Mouse (Mus musculus): ENCODE measurements around the gene Wwc1. TPM values are rescaled to one million over a fixed set of nuclear protein-coding genes. Genes with fewer than 3 reads are reported as not detected.

The Wwc1 gene
- polyA plus RNA-seq, 1 experiment from 2014 or later: 4.1 TPM

DNA sequence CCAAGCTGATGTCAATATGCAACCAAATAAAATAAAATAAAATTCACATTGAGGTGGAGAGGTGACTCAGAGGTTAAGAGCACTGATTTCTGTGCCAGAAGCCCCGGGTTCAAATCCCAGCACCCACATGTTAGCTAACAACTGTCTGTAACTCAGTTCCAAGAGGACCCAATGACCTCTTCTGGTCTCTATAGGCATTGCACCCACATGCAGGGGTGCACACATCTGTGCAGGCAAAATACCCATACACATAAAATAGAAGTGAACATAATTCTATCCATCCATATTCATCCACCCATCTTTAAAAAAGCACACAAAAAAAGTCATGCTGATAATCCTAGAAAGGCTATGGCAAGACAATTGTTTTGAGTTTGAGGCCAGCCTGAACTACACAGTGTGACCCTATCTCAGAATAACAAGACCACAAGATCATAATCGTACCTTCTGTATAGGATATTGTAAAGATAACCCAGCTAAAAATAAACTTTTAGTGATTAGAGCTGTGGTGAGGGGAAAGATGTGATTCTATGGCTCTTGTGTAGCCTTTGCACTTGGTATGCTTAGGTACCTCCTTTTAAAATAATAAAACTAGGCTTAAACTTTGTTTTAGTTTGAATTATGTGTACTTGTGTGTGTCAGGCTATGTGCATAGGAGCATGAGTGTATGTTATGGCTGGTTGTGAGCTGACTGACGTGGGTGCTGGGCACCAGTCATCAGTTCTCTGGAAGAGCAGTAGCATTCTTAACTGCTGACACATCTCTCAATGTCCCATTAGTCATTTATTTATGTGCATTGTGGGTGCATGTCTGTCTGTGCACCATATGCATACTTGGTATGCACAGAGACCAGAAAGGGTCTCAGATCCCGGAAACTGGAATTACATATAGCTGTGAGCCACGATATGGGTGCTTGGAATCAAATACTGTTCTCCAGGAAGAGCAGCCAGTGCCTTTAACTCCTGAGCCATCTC is 142.9 kb downstream of the Wwc1 start:
- 75% methylated on average over 5 of the region's 5 CpGs for WGBS
- Histone ChIP-seq H3K4me2 (ENCODE audit: low read depth, low read length) (peak overlapping the region; percentile 66), H3K9me3 (ENCODE audit: control insufficient read depth, low read length) (no peaks in the 10 kb centered on the region), H3K27me3 (replicated peaks; ENCODE audit: control insufficient read depth, insufficient read depth, low read length) (no peaks in the 10 kb centered on the region), H3K27ac (replicated peaks; ENCODE audit: low read depth, low read length) (no peak overlapping the region), H3K36me3 (ENCODE audit: control insufficient read depth, insufficient read depth, low read length) (peaks cover 8% of the 10 kb centered on the region; the same call in 1 of the 2 replicates), H3K4me3 (ENCODE audit: low read depth, low read length) (no peak overlapping the region), H3K9ac (ENCODE audit: low read depth, low read length) (peak overlapping the region; percentile 45; the same call in 1 of the 2 replicates), H3K4me1 (ENCODE audit: control insufficient read depth, insufficient read depth, low read length) (peaks cover 6% of the 10 kb centered on the region)
- ATAC-seq (ENCODE audit: low read depth) (no peak), DNase-seq (ENCODE audit: low spot score) (no peak)

DNA sequence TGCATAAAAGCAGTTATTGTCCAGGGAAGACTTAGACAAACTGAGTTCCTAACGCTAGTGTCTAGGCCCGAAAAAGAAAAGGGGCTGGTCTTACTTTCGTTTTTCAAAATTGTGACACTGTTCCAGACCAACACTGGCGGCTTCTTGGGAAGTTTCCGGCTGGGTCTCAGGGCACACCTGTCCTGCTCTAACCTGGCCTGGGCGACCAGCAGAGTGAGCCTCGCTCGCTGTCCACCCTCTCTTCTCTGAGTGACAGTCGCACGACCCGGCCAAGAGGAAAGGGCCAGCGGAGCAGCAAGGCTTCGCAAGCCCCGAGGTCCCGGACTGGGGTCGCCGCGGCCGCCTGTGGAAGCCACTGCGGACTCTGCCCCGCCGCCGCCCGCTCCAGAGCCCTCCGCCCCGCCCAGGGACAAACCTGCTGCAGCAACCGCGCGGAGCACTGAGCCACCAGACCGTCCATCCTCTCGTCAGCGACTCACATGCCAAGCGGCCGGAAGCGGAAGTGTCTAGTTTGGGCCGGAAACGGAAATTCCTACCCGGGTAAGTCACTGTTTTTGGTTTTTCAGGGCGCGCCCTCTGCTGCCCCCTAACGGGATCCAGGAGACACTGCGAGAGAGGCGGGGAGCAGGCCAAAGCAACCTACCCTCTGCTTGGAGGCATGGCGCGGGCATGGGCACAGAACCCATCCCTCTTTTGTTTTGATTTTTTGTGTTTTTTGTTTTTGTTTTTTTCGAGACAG is 146.1 kb downstream of the Wwc1 start, which contains the start of gene Rars:
Rars (minus strand) TSS at position 485 of the 739 bp plus-strand sequence.
- no peaks in the 10 kb centered on the region for H3K9me3 ChIP-seq (ENCODE audit: control insufficient read depth, low read length)
- WGBS: 2% methylated on average over 39 of the region's 46 CpGs
- H3K27me3 ChIP-seq (replicated peaks; ENCODE audit: control insufficient read depth, insufficient read depth, low read length): no peaks in the 10 kb centered on the region
- peak within 1 kb of the TSS; percentile 90 for H3K9ac ChIP-seq (ENCODE audit: low read depth, low read length)
- peak within 1 kb of the TSS; percentile 72 for H3K4me2 ChIP-seq (ENCODE audit: low read depth, low read length)
- H3K36me3 ChIP-seq (ENCODE audit: control insufficient read depth, insufficient read depth, low read length): peaks cover 37% of the 10 kb centered on the region
- DNase-seq (ENCODE audit: low spot score): peak; percentile 95
- H3K4me1 ChIP-seq (ENCODE audit: control insufficient read depth, insufficient read depth, low read length): peaks cover 6% of the 10 kb centered on the region
- H3K4me3 ChIP-seq (ENCODE audit: low read depth, low read length): peak within 1 kb of the TSS; percentile 97
- H3K27ac ChIP-seq (replicated peaks; ENCODE audit: low read depth, low read length): peak within 1 kb of the TSS; percentile 33; the same call in 1 of the 2 replicates
- peak; percentile 86 for ATAC-seq (ENCODE audit: low read depth)

GRCm38 (mm10) chr11:35833270-35833669 is 147.1 kb downstream of the Wwc1 start:
- Histone ChIP-seq H3K27ac (replicated peaks; ENCODE audit: low read depth, low read length) (no peak overlapping the region), H3K4me2 (ENCODE audit: low read depth, low read length) (peak overlapping the region; percentile 72), H3K9me3 (ENCODE audit: control insufficient read depth, low read length) (no peaks in the 10 kb centered on the region), H3K4me1 (ENCODE audit: control insufficient read depth, insufficient read depth, low read length) (peaks cover 6% of the 10 kb centered on the region), H3K36me3 (ENCODE audit: control insufficient read depth, insufficient read depth, low read length) (peaks cover 46% of the 10 kb centered on the region), H3K9ac (ENCODE audit: low read depth, low read length) (peak overlapping the region; percentile 90), H3K27me3 (replicated peaks; ENCODE audit: control insufficient read depth, insufficient read depth, low read length) (no peaks in the 10 kb centered on the region), H3K4me3 (ENCODE audit: low read depth, low read length) (peak overlapping the region; percentile 97)
- 86% methylated on average over 6 of the region's 6 CpGs for WGBS
- ATAC-seq (ENCODE audit: low read depth) (no peak), DNase-seq (ENCODE audit: low spot score) (no peak)

DNA sequence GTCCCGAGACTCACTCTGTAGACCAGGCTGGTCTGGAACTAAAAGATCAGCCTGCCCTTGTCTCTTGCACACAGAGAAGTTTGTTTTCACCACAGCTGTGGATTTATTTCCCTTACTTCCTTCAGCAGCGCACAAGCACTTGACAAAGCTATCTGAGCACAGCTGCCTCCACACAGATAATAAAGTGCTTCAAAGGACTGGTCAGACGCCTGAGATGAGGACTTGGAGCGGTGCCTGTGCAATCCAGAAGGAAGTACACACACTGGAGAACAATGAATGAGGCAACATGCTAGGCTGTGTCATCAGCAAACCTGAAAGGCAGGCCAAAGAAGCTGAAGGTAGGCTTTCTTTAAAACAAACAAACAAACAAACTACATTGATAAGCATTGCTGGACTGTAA is 148.2 kb downstream of the Wwc1 start:
- DNase-seq (ENCODE audit: low spot score) (no peak), ATAC-seq (ENCODE audit: low read depth) (no peak)
- H3K27me3 ChIP-seq (replicated peaks; ENCODE audit: control insufficient read depth, insufficient read depth, low read length): no peaks in the 10 kb centered on the region
- 86% methylated on average over 4 of the region's 4 CpGs for WGBS
- no peak overlapping the region for H3K4me2 ChIP-seq (ENCODE audit: low read depth, low read length)
- H3K4me3 ChIP-seq (ENCODE audit: low read depth, low read length): no peak overlapping the region
- peaks cover 6% of the 10 kb centered on the region for H3K4me1 ChIP-seq (ENCODE audit: control insufficient read depth, insufficient read depth, low read length)
- H3K9ac ChIP-seq (ENCODE audit: low read depth, low read length): no peak overlapping the region
- H3K36me3 ChIP-seq (ENCODE audit: control insufficient read depth, insufficient read depth, low read length): peaks cover 58% of the 10 kb centered on the region
- no peak overlapping the region for H3K27ac ChIP-seq (replicated peaks; ENCODE audit: low read depth, low read length)
- no peaks in the 10 kb centered on the region for H3K9me3 ChIP-seq (ENCODE audit: control insufficient read depth, low read length)

GRCm38 (mm10) chr11:35827714-35828113 is 152.6 kb downstream of the Wwc1 start:
- WGBS: 91% methylated on average over 6 of the region's 6 CpGs
- Histone ChIP-seq H3K4me2 (ENCODE audit: low read depth, low read length) (no peak overlapping the region), H3K27me3 (replicated peaks; ENCODE audit: control insufficient read depth, insufficient read depth, low read length) (no peaks in the 10 kb centered on the region), H3K36me3 (ENCODE audit: control insufficient read depth, insufficient read depth, low read length) (peaks cover 92% of the 10 kb centered on the region), H3K27ac (replicated peaks; ENCODE audit: low read depth, low read length) (no peak overlapping the region), H3K4me1 (ENCODE audit: control insufficient read depth, insufficient read depth, low read length) (no peaks in the 10 kb centered on the region), H3K9me3 (ENCODE audit: control insufficient read depth, low read length) (no peaks in the 10 kb centered on the region), H3K4me3 (ENCODE audit: low read depth, low read length) (no peak overlapping the region), H3K9ac (ENCODE audit: low read depth, low read length) (no peak overlapping the region)
- DNase-seq (ENCODE audit: low spot score): no peak
- ATAC-seq (ENCODE audit: low read depth): no peak

GRCm38 (mm10) chr11:35816316-35816715 is 164.0 kb downstream of the Wwc1 start:
- Histone ChIP-seq H3K4me3 (ENCODE audit: low read depth, low read length) (no peak overlapping the region), H3K4me2 (ENCODE audit: low read depth, low read length) (no peak overlapping the region), H3K27ac (replicated peaks; ENCODE audit: low read depth, low read length) (no peak overlapping the region), H3K9ac (ENCODE audit: low read depth, low read length) (no peak overlapping the region), H3K36me3 (ENCODE audit: control insufficient read depth, insufficient read depth, low read length) (peaks cover 97% of the 10 kb centered on the region), H3K4me1 (ENCODE audit: control insufficient read depth, insufficient read depth, low read length) (no peaks in the 10 kb centered on the region), H3K9me3 (ENCODE audit: control insufficient read depth, low read length) (no peaks in the 10 kb centered on the region), H3K27me3 (replicated peaks; ENCODE audit: control insufficient read depth, insufficient read depth, low read length) (no peaks in the 10 kb centered on the region)
- no peak for ATAC-seq (ENCODE audit: low read depth)
- DNase-seq (ENCODE audit: low spot score): no peak
- 90% methylated on average over 12 of the region's 12 CpGs for WGBS

DNA sequence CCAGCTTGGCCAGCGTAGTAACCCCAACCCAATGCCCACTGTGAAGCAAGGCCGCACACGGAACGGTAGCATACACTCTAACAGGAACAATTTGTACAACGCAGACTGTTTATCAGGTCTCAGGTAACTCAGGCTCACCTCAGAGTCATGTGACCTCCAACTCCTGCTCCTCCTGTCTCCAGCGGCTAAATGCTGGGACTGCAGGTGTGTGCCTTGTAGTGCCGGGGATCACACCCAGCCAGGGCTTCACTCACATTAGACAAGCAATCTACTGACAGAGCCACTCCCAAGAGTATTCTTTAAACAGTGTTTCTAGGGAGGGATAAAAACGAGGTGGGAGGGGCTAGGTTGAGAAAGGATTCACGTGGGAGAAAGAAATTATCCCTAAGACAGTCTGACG is 168.9 kb downstream of the Wwc1 start:
- Histone ChIP-seq H3K27me3 (replicated peaks; ENCODE audit: control insufficient read depth, insufficient read depth, low read length) (no peaks in the 10 kb centered on the region), H3K9ac (ENCODE audit: low read depth, low read length) (no peak overlapping the region), H3K4me2 (ENCODE audit: low read depth, low read length) (no peak overlapping the region), H3K9me3 (ENCODE audit: control insufficient read depth, low read length) (no peaks in the 10 kb centered on the region), H3K4me1 (ENCODE audit: control insufficient read depth, insufficient read depth, low read length) (no peaks in the 10 kb centered on the region), H3K4me3 (ENCODE audit: low read depth, low read length) (no peak overlapping the region), H3K36me3 (ENCODE audit: control insufficient read depth, insufficient read depth, low read length) (peaks cover 97% of the 10 kb centered on the region), H3K27ac (replicated peaks; ENCODE audit: low read depth, low read length) (no peak overlapping the region)
- 84% methylated on average over 10 of the region's 10 CpGs for WGBS
- DNase-seq (ENCODE audit: low spot score) (no peak), ATAC-seq (ENCODE audit: low read depth) (no peak)

- Histone ChIP-seq H3K4me3 (ENCODE audit: low read depth, low read length) (no peak overlapping the region), H3K36me3 (ENCODE audit: control insufficient read depth, insufficient read depth, low read length) (0 out of 2 replicates have a peak, but pooled peaks cover 1% of the 10 kb centered on the region), H3K4me1 (ENCODE audit: control insufficient read depth, insufficient read depth, low read length) (peaks cover 10% of the 10 kb centered on the region; the same call in 1 of the 2 replicates), H3K27ac (replicated peaks; ENCODE audit: low read depth, low read length) (no peak overlapping the region), H3K27me3 (replicated peaks; ENCODE audit: control insufficient read depth, insufficient read depth, low read length) (peaks cover 34% of the 10 kb centered on the region), H3K9ac (ENCODE audit: low read depth, low read length) (no peak overlapping the region), H3K9me3 (ENCODE audit: control insufficient read depth, low read length) (no peaks in the 10 kb centered on the region), H3K4me2 (ENCODE audit: low read depth, low read length) (no peak overlapping the region)
- WGBS: 78% methylated on average over 5 of the region's 5 CpGs
- DNase-seq (ENCODE audit: low spot score) (no peak), ATAC-seq (ENCODE audit: low read depth) (no peak)
Measured at GRCm38 (mm10) chr11:35801332-35801731, 179.0 kb downstream of the Wwc1 start.

All from embryonic facial prominence, embryonic 14.5 days (tissue).